Mouse (Mus musculus): ENCODE measurements around the gene Spag7. TPM values are rescaled to one million over a fixed set of nuclear protein-coding genes. Genes with fewer than 3 reads are reported as not detected.

Gene Spag7
- total RNA-seq, 2 experiments from 2014 or later, result 45.8 to 53.7 TPM

DNA sequence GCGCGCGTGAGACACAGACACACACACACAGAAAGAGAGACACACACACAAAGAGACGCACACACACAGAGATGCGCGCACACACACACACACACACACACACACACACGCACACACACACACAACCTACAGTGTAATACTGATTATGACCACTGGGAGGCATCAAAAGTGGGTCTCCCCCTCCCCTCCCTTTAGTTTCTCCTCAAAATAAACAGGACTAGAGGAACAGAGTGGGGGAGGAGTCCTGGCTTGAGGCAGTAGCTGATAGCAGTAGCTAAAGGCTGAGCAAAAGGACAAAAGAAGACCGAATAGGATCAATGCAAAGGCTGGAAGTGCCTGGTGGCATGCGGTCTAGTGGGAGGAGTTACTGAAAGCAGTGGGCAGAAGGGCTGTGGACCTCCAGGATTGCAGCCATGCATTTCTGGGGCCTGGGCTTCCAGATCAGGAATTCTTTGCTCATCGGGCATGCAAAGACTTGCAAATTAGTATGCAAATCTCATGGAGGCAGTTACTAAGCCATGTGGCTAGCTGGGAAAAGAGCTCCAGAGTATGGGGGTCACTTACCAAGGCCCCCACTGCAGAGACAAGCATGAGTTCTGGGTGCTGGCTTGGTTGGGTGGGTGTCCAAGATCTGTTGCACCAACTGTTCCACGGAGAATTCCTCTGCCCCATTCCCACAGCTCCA, 12.8 kb upstream of the Spag7 start:
- peak in 1 of 2 experiments; percentile 71 for DNase-seq (ENCODE audit: low spot score in 2 of 2)

DNA sequence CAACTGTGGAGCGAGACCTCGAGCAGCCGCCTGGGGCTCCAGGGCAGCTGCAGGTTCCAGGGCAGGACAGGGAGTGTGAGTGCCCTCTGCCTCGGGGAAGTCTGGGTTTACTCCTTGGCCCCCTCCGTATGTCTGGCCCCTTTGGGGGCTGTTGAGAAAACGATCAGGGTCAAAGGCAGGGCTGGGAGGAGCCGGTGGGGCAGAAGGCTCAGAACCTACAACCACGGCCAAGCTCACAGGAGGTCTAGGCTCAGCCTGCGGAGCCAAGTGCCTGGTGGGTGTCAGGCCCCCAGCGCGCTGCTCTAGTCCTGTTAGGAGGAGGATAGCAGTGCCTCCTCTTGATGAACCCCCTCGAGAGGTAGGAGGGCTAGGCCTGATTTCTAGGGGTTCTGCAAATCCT, 12.0 kb upstream of the Spag7 start:
- no peak for DNase-seq (ENCODE audit: low spot score in 2 of 2)

DNA sequence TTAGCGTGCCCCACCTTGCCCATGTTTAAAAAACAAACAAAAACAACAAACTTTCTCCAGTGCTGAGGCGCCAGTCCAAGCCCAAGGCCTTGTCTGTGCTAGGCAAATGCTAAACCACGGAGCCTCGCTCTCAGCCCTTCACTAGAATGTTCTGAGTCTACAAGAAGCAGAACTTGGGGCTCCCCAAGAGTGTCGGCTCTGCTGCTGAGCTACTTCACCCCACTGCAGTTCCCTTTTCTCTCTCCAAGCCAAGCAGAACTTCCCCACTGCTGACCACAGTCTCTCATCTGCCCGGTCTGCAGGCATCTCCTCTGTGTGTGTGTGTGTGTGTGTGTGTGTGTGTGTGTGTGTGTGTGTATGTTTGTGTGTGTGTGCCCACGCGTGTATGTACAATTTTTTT, 10.7 kb upstream of the Spag7 start:
- DNase-seq (ENCODE audit: low spot score in 2 of 2), result no peak

DNA sequence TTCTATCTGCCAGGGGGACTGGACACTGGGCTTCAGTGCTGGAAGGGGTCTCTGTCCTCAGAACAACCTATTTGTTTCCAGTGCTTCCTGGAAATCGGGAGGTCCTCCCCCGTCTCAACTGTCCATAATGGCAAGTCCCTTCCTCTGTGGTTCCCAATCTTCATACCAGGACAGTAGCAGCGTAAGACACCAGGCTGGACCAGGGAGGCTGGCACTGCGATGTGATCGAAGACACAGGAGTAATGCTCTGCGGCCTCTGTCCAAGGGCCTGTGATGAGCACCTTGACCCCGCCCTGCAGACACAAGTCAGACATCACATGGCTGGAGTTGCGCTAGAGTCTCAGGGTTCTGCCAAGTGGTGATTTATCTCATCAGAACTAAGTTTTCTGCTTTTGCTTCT, 10.1 kb upstream of the Spag7 start:
- DNase-seq (ENCODE audit: low spot score in 2 of 2), result no peak

DNA sequence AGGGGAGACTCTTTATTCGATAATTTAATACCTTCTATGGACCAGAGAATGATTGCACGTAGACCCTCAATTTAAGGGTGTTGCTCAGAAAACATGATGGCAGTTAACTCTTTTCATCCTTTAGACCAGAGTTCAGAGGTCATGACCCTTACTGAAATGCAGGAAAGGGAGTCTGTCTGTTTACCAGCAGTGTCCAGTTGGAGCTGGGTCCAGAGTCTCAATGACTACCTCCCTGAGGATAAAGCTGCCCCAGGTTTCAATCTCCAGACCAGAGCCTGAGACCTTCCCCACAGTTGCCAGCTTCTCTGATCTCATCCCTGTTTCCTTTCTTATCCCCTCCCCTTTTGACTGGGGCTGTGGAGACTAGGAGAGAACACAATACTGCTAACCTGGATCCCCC, 9.4 kb upstream of the Spag7 start:
- no peak for DNase-seq (ENCODE audit: low spot score in 2 of 2)

DNA sequence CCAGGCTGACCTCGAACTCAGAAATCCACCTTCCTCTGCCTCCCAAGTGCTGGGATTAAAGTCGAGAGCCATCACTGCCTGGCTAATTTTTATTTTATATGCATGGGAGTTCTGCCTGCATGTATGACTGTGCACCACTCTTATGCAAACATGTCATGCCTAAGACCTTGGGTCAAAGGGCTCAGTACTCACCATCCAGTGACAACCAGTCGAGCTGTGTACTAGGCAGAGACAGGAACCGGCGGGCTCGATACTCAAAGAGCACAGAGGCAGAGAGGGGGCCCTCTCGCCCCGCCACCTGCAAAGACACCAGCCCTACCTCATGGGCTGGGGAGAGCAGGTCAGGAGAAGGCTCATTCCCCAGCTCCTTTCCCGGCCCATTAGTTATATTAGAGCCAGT, 8.9 kb upstream of the Spag7 start:
- DNase-seq (ENCODE audit: low spot score in 2 of 2), result no peak

DNA sequence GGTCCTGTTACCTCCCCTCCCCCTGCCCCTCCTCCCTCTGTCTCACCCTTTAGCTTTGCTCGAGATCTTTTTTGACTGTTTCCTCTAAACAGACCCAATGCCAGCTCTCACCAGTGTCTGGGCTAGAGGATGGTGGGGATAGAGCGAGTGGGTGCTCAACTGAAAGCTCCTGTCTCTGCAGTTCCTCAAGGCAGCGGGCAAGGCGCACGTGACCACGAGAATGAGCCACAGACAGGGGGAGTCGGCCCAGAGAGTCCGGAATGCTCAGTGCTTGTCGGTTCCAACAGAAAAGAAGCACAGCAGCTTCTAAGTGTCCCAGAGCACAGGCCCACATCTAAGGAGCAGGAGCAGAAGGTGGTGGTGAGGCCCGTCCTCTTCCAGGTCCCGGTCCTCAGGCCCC, 5.3 kb upstream of the Spag7 start:
- no peak for DNase-seq (ENCODE audit: low spot score in 2 of 2)

DNA sequence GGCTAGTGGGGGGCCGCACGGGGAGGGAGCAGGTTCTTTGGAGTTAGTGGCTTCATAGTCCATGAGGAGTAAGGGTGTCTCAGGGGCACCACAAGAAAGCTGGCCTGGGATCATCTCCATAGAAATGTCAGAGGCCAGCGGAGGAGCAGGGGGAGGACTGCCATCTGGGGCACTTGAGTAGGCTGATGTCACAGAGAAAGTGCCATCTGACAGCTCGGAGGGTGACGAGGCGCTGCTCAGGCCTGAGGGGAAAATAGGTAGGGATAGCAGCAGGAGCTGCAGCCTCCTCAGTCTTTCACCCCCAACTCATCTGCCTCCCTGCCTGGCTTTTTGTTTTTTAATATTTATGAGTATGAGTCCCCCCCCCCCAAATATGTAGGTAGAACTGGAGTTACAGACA, 4.8 kb upstream of the Spag7 start:
- DNase-seq (ENCODE audit: low spot score in 2 of 2), result no peak

DNA sequence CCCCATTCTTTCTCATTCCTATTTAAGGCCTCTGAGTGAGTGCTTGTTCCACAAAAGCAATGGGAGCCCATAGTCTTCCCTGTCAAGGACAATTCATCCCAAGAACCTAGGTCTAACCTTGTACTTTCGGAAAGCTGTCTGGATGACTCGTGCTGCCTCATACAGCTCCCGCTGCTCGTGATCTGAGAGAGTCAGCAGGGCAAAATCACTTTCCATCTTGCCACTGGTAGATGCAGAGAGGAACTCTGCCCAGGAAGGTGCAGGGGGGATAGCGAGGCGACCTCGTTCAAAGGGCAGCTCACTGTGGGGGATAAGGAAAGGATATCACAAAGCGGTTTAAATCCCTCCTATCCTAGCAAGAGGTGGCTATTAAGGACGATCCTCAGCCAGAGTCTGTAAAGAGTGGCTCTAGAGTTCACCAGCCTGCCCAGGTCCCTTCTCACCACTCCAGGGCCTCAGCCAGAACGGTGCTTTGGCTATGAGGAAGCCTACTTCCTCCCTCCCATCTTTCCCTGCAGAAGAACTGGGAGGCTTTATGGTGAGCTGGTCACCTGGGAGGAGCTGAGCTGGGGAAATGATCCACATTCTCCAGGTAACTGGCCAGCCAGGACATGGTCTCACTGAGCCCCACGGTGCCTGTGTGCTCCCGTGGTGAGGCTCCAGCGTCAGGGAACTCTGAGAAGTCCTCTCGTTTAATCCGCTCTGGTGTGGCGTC, 2.3 kb upstream of the Spag7 start:
- DNase-seq (ENCODE audit: low spot score in 2 of 2), result no peak

DNA sequence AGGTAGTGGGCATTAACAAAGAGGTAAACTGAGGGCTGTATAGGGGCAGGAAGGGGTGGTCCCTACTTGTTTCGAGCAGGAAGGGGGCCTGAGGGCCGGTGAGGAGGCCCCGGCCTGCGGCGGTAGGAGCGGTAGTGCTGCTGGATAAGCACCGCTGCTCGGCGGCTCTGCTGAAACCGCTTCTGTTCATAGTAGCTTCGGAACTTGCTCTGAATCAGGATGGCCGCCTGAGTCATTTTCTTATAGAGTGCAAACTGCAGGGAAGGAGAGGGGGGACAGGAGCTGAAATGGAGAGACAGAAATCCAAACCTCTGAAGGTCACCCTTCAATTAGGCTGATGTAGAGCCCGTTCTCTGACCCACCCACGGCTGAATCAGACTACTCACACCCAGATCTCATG, 1.3 kb upstream of the Spag7 start:
- no peak for DNase-seq (ENCODE audit: low spot score in 2 of 2)

DNA sequence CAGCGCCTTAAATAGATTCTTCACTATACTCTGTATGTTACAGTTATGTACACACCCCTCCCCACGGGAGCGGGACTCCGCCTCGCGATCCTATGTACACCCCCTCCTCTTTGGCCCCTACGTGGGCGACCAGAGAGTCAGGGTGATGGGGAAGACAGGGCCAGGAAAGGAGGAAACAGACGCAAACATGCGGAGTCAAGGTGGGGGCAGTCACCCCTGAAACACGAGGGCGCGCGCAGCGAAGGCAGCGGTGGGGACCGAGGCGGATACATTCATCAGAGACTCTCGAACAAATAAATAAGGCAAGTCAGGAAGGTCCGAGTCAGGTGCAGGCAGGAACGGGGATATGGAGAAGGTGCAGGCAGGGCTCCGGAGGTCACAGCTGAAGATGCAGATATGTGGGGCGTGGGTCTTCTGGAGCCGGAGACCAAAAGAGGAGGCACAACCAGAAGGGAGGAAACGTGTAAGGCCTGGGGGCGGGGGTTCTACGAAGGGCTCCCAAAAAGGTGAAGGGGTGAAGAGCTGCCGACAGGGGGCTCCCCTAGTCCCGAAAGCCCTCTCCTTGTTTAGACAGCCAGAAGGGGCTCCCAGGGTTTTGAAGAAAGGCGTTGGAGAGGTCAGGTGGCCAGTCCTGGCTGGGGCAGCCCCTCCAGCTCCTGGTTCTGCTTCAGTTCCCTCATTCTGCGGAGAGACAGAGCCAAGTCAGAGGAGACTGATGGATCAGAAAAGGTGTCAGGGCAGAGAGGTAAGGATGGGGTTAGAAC, 548 bp upstream of the Spag7 start:
- peak; percentile 71 to 74 for DNase-seq (ENCODE audit: low spot score in 2 of 2)

DNA sequence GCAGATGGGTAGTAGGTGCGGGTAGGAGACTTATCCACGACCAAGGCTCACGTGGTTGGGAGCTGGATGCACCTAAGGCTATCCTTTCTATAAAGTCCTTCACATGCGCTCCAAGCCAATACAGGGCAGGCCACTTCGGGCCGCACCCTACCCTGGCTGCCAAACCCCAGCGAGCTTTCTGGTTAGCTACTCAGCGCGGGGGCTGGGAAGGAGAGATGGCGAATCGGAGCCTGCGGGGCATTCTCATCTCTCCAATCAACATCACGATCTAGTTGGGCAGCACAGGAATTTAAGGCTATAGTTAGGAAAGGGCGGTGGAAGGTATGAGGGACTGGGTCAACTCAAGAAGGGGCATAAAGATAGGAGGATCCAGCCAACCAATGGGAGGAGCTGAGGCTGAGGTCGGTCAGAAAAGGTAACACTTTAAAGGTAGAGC, 863 bp downstream of the Spag7 start:
- DNase-seq (ENCODE audit: low spot score in 2 of 2), result peak in 1 of 2 experiments; percentile 81

DNA sequence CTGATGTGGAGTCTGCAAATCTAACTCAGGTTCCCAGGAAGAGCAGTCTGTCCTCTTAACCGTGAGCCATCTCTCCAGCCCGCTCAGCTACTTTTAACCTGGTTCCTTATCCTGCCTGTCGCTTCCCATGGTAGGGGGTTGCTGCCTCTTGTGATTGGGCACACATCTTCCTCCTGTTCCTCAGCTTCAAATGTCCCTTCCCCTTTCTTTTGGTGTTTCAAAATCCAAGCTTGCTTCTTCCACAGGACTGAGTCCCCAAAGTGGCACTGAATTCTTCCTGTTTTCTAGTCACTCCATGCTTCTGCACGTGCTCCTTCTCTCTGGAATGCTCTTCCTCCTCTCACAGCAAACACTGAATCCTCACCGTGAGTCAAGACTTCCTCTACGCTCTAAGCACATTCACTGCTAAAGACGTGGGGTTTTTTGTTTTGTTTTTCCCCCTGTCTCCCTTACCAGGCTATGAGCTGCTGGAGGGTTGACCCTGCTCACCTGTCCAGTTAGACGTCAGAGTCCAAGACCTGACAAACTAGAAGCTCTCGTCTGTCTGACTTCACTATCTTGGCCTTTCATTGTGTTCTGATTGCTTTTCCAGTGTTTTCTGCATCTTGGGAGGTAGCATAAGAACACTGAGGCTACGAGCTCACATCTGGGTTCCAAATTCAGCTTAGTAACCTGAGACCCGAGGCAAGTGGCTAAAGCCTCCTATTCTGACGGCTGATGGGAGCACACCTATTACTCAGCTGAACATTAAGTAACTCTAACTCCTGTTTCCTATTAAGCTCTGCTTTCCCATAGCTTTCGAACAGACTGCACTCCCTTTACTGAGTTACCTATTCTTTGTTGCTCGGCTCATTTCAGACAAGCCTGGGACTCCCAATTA, 1.7 kb downstream of the Spag7 start:
- DNase-seq (ENCODE audit: low spot score in 2 of 2), result no peak

DNA sequence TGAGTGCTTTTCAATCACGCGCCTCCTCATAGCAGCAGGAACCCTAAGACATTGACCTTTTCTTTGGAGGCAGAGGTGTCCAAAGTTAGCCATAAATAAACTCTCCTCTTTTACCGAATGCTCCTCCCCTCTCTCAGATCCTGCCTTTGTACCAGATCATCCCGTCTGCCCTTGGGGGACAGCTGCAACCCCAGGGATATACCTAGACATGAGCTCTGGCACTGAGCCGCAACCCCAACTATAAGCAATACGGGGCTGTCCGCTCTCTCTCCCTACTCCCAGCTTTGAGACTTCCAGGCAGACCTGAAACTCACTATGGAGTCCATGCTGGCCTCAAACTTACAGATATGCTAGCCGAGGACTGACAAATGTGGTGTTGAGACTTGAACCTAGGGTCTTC, 2.5 kb downstream of the Spag7 start:
- no peak for DNase-seq (ENCODE audit: low spot score in 2 of 2)

DNA sequence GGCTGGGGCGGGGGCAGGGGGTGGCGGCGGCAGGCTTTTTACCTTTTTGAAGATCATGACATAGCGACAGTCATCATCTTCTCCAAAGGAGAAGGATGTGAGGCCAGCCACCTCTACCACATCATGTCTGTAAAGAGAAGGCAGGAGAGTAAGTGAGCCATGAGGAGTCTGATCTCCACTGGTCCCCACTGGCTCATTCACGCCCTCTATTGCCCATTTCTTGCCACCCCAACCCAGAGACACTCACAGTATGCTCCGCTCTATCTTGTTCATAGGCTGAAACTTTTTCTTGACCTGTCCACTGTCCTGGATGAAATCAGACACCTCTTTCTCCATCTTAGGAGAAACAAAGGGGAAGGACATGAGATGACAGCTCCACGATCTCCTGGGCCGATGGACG, 4.5 kb downstream of the Spag7 start:
- DNase-seq (ENCODE audit: low spot score in 2 of 2), result no peak

DNA sequence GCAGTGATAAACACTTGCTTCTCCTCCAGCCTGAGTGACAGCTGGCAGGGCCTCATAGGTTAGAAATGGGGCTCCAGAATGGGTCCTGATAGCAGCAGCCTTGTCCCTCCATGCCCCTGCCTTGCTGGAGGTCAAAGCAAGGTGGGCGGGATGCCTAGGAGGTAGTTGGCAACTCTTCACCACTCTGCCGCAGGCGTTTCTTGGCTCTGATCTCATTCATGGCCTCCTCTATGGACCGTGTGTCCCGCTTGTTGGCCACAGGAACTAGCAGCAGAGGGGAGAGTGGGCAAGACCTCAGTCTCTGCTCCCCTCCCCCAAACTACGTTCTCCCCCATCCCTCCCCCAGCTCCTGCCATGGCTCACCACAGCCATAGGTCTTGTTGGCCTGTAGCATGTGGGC, 5.3 kb downstream of the Spag7 start:
- DNase-seq (ENCODE audit: low spot score in 2 of 2), result no peak

DNA sequence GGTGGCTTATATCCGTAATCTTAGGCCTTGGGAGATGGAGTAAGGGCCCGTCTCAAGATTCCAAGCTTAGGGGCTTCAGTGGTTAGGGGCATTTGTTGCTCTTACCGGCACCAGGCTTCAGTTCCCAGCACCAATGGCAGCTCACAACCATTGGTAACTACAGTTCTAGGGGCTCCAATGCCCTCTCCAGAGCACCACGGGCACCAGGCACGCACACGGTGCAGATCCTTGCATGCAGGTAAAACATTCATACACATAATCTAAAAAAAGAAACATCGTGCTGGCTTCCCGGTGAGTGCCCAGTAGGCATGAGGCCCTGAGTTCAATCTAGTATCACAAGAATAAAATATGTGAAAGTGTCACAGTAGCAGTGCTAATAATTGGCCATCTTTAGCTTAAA, 6.1 kb downstream of the Spag7 start:
- no peak for DNase-seq (ENCODE audit: low spot score in 2 of 2)

DNA sequence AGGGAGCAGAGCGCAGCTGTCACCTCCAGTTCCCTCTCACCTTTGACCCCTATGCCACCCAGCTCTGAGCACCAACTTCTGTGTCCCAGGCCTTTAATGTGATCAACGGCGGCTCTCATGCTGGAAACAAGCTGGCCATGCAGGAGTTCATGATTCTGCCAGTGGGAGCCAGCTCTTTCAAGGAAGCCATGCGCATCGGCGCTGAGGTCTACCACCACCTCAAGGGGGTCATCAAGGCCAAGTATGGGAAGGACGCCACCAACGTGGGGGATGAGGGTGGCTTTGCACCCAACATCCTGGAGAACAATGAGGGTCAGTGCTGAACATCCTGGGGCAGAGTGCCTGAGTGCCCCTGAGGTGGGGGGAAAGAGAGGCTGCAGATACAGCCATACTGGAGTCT, 8.6 kb downstream of the Spag7 start:
- DNase-seq (ENCODE audit: low spot score in 2 of 2), result no peak

DNA sequence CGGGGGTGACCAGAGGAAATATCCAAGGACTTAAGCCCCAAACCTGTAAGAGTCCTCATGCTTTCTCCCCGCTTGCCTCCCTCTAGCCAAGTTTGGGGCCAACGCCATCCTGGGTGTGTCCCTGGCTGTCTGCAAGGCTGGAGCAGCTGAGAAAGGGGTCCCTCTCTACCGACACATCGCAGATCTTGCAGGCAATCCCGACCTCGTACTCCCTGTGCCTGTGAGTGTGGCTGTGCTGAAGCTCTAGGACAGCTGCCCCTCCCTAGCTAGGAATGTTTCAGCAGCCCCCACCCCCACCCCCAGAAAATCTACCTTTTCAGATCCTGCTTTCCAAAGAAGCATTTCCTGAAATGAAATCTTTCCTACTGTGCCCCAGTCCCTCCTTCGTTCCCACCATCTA, 10.3 kb downstream of the Spag7 start:
- no peak for DNase-seq (ENCODE audit: low spot score in 2 of 2)

DNA sequence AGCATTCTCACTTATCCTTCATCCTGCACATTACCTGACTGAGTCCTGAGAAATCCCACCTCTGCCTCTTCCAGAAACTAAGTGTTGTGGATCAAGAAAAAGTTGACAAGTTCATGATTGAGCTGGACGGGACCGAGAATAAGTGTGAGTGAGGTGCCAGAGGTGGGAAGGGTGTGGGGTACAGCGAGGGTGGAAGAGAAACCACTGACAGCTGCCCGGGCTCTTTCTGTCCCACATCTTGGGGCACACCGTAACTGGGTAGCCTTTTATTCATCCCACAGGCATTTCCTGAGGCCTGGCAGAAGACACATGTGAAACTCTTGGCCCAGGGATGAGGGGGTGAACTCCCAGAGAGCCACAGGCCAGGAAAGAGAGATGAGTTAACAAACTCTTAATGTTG, 10.7 kb downstream of the Spag7 start:
- no peak for DNase-seq (ENCODE audit: low spot score in 2 of 2)

DNA sequence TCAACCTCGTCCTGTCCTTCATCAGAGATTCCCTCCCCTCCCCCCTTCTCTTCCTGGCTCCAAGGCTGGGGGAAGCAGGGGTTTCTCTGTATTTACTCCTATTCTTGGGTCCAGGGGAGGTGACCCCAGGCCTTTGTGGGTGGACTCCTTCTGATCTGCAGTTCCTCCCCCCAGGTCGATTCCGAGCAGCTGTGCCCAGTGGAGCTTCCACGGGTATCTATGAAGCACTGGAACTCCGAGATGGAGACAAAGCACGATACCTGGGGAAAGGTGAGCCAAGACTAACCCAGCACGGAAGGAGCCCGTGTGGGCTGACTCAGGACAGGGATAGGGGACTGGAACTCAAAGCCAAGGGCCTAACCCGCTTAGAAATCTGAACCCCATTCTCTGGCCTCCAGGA, 11.2 kb downstream of the Spag7 start:
- no peak for DNase-seq (ENCODE audit: low spot score in 2 of 2)

All from layer of hippocampus, postnatal 14 days (tissue).